Mouse (Mus musculus) layer of hippocampus, postnatal 10 days (tissue): ENCODE measurements around the gene Foxd2. TPM values are rescaled to one million over a fixed set of nuclear protein-coding genes. Genes with fewer than 3 reads are reported as not detected.

Experiments used
- DNase-seq, 2 experiments: peaks; one replicate each; pipeline ENCODE4 v3.0.0; 2021; ENCODE audit warnings: low spot score in 2 of 2
- total RNA-seq, 2 experiments: library from RNA; stranded (reverse); gene quantifications; 2 replicates each; pipeline ENCODE4 v1.2.3; 2021

The Foxd2 gene
- total RNA-seq, 2 experiments from 2014 or later: 0.20 to 0.39 TPM

DNA sequence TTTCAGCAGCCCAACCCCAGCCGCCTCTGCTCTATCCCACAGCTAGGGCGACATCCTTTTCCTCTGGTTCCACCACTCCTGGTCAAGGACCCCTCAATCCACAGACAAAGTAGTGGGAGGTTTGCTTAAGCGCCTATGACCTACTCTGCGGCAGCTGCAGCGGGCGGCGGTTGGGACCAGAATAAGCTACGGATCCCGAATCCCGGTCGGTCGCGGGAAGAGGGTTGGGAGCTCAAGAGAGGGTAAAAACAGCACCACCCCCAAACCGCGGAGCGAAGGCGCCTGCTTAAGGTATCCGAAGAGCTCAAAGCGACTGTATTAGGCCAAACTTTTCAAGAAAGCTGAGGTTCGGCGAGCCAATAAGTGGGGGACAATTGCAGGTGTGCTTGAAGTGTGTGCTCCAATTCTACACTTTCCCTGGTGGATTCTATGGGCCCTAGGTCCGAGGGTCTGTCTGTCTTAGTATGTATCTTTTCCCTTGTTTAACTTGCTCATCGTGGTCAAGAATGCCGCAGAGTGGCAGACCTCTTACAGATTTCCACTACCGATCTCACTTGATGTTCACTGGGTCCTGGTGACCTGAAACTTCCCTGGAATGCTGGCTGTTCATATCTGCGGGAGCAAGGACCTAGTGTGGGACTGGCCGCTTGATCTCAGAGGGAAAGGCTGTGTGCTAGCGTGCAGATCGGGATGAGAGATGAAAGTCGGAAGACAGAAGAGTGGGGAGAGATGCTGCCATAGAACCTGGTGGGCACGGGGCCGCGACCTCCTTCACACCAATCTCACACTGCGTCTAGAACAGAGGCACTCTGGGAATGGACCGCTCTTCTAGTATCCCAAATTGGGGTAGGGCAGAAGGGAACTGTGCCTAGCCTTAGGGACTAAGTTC lies 4.3 kb upstream of the Foxd2 start:
- no peak for DNase-seq

DNA sequence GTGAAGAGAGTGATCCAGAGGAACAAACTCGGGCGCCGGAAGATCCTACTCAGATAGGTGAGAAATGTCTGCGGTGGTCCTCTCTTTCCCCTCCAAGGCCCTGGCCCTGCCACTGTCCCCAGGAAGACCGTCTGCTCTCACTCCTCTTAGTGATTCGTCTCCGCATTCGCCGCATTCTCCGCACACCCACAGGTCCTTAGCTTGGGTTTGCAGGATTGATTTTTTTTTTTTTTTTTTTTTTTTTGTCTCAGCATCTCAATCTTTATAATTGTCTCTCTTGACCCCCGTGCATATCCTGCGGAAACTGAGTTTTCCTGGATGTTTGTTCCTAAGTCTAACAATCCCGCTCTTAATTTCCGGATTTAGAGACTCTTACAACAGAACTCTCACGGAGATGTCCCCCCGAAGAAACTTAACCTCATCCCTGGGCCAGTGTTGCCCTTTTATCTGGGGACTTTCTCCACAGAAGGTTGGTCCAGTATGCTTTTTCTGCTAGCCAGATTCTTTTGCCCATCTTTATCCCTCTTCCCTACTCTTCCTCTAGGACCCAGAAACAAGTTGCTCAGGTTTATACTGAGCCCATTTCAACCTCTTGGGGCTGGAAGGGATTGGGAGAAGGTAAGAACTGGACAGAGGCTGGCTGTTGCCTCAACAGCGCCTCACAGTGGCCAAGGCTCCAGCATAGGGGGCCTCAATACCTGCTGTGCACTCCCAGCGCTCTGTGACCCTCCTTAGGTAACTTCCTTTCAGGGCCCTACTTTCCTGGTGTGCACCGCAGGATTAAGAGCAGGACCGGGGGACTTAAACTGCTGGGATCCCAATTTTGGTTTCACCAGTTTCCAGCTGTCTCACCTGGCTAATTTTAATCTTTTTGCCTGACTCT lies 1.2 kb upstream of the Foxd2 start:
- peak in 1 of 2 experiments; percentile 17 for DNase-seq

DNA sequence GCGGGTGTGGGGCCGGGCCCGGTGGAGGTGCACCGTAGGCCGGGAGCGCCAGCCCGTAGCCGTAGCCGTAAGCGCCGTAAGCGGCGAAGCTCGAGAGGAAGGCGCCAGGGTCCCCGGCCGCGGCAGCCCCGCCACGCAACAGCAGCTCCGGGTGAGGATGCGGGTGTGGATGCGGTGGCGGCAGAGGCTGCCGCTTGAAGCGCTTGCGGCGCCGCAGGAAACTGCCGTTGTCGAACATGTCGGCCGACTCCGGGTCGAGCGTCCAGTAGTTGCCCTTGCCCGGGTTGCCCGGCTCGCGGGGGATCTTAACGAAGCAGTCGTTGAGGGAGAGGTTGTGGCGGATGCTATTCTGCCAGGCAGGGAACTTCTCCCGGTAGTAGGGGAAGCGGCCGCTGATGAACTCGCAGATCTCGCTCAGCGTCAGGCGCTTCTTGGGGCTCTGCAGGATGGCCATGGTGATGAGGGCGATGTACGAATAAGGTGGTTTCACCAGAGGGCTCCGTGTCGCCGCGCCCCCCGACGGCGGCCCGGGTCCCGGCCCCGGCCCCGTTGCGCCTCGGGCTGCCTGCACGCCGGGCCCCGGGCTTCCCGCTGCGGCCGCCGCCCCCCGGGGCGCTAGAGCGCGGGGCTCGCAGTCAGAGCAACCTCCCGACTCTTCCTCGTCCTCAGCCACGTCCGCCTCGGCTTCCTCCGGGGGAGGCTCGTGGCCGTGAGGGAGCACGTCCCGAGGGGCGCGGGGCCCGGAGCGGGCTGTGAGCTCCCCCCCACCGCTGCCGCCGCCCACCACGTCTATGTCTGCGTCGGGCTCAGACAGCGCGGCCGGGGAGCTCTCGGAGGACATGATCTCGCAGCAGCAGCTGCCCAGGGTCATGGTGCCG lies 483 bp downstream of the Foxd2 start:
- DNase-seq: peak; percentile 16 to 42

DNA sequence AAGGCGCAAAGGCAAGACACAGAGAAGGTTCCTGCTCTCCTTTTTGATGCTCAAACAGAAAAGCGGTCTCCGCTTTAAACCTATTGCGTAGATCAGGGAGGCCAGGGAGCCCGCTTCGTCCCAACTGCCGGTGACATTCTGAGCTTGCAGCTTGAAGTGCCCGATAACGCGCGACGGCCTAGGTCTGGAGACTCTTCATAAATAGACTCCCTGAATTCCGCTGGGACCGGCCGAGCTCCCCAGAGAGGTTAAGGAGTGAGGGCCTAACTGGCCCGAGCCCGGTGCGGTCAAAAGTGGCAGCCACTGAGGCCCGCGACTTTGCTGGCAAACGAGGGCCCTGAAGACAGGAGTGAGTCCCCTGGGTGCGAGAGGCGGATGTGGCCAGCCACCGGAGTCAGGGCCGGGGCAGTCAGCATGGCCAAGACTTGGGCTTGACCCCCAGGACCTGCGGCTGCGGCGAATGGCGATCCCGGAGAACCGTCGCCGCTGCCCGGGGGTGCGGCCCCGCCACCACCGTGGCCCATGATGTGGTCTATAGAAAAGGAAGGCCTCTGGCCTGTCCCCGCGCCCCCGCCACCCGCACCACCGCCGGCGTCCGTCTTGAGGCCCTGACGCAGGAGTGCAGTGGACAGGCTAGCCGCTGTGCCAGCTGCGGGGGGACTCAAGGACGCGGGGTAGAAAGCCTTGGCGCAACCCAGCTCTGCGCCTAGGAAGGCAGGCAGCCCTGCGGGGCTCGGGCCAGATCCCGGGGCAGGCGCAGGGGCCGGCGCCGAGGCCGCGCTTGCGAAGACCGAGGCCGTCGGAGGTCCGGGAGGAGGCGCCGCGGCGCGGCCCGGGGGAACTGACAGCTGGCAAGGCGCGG lies 1.4 kb downstream of the Foxd2 start:
- no peak for DNase-seq

DNA sequence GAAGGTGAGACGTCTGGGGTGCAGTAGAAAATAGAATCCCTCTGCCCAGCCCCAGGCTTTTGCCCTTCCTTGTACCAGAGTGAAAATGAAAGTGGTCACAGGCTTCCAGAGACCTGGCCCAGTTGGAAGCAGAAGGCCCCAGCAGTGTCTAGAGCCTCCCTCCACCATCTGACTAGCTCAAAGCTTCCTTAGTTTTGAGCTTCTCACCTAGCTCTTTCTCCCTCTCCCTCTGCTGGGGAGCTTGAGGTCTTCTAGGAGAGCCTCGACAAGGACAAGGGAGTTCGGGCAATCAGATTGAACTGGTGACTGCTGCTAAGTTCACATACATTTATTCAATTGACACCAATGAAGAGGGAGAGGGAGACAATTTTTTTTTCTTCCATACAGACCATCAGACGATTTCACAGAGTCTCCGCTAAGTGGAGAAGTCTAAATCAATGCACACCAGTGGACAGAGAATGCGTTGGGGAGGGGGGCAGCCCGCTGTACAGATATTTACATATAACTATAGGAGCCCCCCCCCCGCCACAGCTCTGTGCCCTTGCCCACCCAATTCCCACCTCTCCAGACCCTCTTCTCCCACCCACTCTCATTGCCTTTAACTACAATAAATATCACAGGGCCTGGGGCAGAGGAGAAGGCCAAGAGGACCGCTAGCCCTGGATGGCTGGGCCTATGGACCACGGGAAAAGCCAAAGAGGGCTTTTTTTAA lies 2.5 kb downstream of the Foxd2 start:
- DNase-seq: no peak

DNA sequence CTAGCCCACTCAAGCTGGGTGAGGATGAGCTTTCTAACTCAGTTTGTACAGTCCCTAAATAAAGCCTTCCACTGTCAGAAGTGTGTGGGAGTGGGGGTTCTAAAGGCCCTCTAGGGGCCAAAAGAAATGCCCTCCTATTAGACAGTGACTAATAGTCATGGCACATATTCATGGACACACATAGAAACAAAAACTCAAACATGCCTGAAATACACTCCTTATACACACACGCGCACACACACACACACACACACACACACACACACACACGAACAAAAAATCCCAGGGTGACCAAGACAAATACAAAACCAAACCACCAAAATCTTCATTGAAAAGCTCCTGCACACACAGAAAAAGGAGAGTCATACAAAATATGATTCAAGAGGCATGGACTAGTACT lies 3.2 kb downstream of the Foxd2 start:
- DNase-seq: no peak

DNA sequence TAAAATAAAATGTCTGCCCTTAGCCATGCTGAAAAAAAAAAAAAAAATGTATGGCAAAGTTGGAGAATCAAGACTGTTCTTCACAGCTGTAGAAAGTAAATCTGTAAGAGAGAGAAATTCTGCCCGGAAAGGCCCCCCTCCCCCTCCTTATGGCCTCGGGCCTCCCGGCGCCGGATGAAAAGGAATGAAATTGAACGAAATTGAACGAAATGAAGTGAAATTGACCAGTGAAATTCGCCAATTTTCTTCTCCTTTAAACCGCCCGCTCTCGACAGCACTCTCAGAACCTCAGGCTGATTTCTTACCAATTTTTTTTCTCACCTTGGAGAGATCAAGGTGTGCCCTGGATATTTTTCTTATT lies 5.3 kb downstream of the Foxd2 start:
- DNase-seq: no peak

DNA sequence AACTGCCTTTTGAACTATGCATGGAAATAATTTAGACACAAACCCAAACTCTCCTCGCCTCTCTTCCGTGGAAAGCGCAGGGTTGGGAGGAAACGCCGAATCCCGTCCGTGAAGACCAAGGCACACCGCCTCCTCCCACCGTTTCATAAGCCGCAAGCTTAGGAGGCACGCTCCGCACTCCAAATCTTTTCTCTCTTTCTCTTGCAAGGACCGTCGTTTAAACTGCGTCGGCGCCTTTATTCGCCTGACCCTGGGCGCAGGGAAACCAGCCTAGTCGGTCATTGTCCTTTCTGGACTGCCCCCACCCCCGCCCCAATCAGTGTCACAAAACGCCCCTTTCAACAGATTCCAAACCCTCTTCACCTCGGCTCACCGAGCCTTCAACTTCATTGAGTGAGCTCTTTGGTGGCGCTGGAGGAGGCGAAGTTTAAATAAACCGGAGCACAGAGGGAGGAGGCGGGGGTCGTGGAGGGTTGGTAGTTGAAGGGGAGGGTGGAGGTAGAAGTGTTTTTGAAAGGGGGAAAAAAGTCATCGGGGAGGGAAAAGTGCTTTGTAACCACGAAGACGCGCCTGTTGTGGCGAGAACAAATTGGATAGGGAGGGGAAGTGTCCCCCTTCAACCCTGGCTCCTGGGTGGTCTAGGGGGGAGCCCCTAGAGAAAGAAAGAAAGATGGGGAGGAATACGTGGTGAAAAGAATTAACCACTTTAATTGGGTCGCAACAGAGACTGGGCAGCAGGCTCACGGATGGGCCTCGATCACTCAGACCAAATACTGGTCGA lies 5.8 kb downstream of the Foxd2 start:
- no peak for DNase-seq

DNA sequence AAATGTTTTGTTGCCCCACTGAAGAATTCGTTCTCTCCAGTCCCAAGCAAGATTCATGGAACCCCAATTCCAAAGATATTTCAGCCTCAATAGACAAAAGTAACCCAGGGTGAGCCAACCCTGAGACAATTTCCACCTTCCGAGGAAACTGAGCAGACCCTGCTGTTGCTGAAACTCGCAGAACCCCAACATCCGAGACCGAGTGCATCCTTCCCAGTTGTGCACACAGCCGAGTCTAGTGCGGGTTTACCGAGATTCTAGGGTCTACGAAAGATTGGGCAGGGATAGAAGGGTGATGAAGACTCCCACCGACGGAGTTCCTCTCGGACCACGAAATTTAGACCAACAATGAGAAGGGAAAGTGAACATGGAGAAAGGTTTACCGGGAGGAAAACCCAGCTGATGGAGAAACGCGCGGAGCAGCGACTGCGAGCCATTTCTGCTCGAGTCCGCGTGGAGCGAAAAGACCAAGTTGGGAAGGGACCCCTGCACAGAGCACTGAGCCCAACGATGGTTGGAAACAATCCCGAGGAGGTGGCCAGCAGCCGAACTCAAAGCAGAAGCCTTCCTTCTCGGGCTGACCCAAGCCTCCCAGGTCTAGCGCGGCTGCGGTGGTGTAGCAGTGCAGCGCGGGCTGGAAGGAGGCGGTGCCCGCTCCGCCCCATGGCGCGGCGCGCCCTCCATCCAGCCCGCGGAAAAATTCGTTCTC lies 6.9 kb downstream of the Foxd2 start:
- peak in 1 of 2 experiments; percentile 15 for DNase-seq

DNA sequence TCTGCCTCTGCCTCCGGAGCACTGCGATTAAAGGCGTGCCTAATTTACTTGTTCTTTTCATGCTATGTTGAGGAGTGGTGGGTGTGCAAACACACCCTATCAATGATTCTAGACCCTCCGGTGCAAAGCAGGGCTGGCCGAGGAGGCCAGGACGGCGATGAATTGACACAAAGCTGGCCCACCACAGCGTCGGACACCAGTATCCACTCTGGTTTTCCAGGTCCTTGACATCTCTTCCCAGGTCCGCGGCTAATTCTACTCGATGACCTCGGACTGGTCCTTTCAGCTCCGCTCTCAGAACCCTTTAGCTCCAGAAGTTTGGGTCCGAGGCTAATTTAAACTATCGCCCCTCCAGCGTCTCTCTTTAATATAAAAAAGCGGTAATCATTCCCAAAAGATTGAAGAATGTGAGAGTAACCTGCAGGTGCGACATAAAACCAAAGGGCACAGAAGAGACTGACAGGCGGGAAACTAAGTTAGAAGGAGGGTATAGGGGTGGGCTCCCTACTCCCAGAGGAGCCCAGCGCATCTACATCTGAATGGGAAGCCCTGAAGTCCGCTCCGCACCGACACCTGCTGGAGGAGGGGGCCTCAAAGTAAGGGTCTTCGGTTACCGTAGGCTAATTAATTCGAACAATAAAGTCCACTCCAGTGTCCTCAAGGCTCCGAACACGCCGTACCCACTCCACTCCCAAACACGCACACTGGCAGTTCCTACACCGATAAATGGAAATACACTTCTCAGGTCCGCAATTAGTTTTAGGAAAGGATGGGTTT lies 7.6 kb downstream of the Foxd2 start:
- DNase-seq: no peak

DNA sequence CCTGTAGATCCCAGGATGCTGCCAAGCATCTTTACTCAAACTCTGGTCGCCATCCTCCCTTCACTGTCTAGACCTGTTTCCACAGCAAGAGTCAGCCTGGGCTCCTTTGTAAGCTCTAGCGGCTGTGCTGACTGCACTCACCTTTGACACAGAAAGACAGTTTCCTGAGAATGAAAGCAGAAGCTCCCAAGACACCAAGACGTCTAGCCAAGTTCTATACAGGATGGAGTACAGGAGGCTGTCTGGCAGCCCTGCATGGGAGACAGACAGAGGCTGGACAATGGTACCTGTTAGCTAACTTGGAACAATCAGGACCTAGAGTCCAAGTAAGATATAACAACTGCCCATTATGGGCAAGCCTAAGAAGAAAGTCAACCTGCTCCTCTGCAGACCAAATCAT lies 8.8 kb downstream of the Foxd2 start:
- no peak for DNase-seq

DNA sequence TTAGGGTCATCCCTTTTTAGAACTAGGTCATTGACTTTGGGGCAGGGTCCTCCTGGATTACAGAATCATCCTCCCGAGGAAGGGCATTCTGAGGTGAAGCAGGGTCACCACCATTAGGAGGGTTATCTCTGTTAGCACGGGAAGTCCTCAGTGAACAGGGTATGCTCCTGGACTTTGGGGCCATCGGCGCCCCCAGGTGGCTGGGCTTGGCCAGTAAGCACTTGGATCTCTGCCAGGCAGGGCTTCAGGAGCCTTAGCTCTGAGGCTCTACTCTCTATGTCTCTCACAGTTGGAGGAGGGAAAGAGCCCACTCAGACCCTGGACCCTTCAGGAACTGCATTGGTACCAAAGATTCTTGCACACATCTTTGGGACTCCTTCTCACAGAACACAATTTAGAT lies 10.8 kb downstream of the Foxd2 start:
- DNase-seq: peak; percentile 14 to 44

DNA sequence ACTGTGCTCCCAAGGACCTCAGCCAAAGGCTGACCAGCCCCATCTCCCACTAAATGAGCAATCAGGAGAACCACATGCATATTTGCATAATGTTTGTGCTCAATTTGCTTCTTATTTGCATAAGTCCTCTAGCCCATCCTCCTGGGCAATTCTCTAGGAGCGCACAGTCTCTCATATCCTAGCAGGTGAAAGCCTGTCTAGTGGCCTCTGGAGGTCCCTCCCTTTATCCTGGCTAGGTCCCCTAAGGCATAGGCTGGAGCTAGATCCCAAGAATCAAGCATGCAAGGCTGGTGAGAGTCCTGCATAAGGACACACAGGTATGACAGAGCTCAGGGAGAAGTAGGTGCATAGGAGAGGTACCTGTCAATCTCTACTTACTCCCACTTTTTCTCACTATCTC lies 26.4 kb downstream of the Foxd2 start:
- no peak for DNase-seq

DNA sequence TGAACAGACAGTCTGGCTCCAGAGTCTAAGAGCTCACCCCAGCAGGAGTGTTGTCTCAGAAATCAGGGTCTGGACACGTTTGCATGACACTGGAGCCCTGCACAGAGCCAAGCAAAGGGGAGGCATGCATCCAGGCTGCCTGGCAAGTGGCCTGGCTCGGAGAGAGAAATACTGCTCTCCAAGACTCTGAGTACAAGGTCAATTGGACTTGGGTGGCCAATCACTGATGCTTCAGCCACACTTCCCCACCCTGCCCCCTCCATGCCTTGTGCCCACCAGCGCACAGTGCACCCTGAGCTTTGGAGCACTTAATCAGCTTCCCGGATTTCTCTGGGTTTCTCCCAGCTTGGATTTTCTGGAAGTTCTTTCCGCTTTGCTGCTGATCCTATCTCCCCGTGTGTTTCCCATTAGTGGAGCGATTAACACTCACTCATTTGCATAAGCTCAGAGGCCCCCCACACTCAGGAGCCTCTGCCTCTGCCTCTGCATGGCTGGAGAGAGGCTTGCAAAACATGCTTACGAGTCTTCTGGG lies 32.2 kb downstream of the Foxd2 start:
- DNase-seq: no peak

DNA sequence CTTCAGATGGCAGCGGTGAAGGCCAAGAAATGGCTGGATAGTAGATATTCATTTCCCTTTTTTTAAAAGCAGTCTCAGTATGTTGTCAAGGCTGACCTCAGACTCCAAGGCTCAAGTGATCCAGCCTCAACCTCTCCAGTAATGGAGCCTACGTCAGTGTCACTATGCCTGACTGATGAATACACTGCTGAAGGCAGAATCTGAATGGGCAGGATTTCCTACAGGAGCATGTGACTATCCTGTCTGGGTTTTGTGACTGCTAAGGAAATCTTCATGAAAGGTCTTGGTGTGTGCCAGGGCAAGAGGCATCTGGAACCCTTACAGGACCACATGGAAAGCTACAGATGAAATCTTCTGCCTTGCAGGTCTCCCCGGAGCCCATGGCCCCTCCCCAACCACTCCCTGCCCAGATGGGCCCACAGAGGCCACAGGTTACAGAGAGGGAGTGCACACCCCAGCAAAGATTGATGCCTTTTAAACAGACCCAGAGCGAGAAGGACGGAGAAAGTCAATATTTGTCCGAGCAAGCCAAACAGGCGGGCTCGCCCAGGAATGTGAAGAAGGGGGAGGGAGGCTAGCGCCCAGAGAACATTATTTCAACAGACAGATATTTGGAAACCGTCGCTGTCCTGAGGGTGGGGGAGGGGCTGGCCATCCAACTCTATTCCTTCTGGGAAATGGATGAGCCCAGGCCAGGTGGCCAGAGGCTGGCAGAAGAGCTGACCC lies 38.7 kb downstream of the Foxd2 start:
- DNase-seq: no peak

DNA sequence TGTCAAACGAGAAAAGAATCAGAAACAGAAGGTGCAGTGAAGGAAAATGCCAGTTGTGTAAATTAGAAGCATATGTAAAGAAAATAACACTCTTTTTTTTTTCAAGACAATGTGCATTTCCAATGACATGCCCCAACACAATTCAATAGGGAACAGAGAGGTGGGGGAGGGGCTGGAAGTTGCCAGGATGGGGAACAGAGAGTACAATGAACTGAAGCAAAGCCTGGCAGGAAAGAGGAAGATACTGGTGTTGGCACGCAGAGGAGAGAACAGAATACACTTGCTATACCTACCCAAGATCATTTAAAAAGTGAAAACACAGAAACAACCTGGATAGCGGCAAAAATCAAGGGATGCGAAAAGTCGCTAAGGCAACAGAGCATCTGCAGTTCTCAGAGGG lies 45.5 kb downstream of the Foxd2 start:
- no peak for DNase-seq

DNA sequence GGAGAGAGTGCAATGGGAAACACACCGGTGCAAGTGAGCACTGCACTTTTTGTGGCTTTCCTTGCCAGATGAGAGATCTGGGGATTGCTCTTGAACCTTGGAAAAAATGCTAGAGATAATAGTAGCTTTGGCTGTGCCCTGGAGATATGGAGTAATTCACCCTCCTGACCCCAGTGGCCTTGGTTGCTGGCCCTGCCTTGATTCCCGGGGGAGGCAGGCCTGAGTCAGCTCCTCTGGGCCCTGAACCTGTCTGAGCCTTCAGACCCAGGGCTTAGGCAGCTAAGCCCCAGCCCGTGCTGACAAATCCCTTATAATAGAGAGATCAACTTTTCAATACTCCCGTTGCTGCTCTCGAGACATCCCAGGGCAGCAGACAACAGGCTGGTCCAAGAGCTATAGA lies 50.2 kb downstream of the Foxd2 start:
- no peak for DNase-seq
